Mouse (Mus musculus): Measurements from ENCODE around the gene Nup107. TPM values are rescaled to one million over a fixed set of nuclear protein-coding genes. Genes with fewer than 3 reads are reported as not detected.

Gene Nup107
- 10 to 100 TPM; 48.5 to 73.1 (median 57.4) TPM for polyA plus RNA-seq (2017; shearing (Covaris generic))

DNA sequence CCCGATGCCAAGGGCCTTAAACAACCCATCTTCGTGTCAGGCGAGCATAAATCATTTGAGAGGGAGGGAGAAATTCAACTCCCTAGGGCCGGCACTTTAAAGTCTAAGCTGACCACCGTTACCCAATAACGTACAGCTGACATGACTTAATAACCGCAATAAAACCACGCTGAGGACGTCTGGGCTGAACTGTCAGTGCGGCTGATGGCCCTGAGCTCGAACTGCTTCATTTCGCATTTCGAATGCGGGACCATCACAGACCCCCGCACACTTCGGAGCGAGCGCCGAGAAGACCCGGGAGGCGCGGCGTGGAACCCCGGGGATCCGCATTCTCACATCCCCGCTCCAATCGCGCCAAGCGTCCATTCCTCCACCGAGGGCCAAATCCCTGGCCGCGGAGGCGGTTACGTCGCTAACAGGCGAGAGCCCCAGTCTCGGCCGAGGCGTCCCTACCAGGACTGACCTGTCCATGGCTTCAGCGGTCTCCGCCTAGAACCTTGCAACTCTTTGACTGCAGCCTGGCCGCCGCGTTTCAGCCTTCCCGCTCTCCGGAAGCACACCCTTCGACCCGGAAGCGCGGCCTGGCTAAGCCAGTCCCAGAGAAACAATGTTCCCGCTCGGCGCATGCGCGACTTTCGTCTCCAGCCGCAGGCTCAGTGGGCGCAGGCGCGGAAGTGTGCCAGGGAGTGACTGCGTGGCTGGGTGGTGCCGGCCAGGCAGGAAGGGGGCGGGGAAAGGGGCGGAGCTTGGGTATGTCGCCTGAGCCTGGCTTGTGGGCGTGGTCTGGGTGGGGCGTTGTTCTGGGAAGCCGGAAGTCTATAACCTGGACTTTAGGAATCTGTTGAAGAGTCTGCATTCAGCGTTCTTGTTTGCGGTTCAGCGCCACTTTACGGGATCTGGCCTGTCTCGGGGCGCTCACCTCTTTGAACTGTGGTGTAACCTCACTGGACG is at the start of gene Nup107:
Gene Nup107, minus strand, starts transcription at position 565 of the 951 bp plus-strand sequence.
- peak; percentile 96 for ATAC-seq

DNA sequence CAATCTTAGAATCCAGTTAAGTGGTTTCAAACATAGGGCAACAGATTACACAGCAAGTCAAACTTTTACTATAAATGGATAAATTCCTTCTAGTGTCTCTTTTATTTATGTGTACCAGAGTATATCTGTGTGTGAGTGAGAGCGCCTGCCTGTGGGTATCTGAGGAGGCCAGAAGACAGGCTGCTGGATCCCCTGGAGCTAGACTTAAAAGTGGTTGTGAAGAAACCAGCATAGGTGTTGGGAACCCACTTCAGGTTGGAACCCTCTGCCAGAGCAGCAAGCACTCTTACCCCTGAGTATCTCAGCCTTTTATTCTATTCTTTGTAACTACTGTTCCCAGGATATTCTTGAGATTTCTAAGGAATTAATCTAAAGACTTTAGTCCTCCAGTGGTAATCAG is 49.3 kb upstream of the Nup107 start:
- ATAC-seq: no peak

DNA sequence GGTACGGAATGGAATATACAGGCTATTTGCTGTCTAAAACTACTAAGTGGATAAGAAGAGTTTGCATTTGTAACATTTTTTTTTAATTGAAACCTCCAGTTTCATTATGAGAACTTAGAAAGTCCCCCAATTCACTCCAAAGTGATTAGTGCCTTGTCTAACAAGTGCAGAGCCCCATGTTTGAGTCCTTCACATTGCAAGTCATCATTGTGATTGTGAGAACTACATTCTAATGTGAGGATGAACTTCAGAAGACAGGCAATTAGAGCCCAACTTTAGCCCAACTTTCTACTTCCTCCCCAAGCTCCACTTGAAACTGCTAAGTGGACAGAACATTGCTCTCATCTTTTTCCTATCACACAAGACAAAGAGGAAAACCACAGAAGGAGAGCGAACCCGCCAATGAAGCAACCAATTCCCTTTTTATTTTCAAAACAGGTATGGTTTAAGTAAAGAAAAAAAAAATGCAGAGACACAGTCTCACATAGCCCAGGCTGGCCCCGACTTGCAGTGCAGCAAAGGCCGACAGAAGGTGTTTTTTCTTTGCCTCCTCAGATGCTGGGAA is 48.0 kb upstream of the Nup107 start:
- ATAC-seq: no peak

DNA sequence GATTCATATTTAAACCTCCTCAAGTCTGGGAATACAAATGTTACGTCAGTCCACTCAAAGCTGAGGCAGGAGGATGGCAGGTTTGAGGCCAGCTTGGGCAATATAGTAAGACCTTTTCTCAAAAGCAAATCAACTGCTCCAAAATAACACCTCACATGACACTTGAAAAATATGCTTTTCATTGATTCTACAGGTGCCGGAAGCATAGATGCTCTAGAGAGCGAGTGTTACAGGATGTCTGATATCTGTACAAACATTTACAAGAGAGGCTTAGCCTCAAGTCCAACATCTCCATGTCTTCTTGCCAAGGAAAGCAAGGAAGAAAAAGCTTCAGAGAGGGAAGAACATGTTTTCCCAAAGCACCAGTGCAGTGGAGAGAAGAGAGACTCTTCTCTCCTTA is 47.2 kb upstream of the Nup107 start:
- peak; percentile 19 for ATAC-seq

DNA sequence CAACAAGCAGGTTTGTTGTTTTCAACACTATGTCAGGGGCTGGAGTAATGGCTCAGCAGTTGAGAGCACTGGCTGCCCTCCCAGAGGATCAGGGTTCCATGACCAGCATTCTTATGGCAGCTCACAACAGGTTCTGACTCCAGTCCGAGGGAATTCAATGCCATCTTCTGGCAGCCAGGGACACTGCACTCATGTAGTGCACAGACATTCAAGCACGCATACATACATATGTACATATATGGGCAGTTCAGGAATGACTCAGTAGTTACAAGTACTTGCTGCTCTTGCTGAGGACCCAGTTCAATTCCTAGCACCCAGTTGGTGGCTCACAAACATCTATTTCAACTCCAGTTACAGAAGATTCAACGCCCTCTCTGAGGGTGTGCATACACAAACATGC is 46.4 kb upstream of the Nup107 start:
- ATAC-seq: no peak

DNA sequence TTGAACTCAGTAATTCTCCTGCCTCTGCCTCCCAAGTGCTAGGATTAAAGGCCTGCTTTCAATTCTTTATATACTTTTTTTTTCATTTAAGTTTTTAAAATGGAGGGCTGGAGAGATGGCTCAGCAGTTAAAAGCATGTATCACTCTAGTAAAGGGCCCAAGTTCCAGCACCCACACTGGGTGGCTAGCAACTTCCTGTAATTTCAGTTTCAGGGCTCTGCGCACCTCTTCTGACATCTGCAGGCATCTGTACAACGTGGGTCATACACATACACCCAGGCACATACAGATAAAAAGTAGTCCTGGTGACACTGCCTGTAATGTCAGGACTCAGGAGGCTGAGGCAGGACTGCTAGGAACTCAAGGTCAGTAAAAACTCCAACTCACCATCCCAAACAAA is 43.8 kb upstream of the Nup107 start:
- ATAC-seq: peak; percentile 68

DNA sequence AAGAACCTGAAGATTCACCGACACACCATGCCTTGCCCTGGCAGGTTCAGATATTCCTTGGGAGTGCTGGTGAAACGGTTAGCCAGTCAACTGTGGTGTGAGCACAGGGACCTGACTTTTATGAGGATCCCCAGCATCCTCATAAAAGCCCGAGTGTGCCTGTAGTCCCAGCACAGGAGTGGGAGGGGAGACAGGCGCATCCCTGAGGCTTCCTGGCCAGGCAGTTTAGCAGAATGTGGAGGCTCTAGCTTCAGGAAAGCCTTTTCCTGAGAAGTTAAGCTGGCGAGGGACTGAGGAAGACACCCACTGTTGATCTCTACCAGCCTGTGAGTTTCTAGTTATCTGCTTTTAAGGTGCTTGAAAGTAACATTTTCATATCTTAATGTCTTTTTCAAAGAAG is 42.9 kb upstream of the Nup107 start:
- ATAC-seq: no peak

DNA sequence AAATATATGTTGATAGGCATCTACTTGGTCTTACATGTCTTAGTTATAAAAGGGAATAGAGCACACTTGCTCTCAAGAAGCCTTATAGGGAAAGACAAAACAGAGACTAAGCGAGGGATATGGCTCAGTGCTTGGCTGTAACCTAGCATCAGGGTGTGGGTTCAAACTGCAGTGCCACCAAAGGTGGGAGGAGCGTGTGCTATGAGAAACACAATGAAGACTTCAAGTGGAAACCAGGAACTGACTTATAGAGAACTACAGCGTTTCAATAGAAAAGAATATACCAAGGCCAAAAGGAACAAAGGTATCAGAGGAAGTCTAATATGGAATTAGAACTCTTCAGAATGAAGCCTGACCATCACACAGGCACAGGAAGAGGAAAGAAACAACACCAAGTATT is 38.3 kb upstream of the Nup107 start:
- ATAC-seq: peak; percentile 7

DNA sequence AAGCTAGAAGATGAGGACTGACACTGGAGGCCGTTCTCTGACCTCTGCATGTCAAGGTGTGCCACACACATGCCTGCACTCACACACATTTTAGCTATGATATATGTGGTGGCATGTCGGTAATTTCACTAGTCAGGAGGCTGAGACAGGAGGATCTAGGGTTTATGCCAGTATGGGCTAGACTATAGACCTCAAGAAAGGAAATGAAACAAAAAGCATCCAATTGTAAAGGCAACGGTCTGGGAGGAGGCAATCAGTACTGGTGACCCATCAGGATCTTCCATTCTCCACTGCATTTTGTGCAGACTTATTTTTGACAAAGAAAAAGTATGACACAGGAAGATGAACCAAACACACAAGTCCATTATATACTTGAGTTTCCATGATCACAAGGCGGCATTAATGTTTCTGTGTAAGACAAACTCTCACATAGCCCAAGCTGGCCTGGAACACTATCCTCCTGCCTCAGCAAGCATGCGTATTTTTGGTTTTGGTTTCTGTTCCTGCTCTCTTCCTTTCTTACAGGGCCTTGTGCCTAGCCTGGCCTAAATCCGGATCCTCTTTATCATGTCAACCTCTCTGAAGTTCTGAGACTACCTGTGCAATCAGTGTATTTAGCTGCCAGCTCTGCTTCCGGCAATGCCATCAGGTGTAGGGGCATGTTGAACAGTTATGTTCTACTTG is 37.1 kb upstream of the Nup107 start:
- peak; percentile 77 for ATAC-seq

DNA sequence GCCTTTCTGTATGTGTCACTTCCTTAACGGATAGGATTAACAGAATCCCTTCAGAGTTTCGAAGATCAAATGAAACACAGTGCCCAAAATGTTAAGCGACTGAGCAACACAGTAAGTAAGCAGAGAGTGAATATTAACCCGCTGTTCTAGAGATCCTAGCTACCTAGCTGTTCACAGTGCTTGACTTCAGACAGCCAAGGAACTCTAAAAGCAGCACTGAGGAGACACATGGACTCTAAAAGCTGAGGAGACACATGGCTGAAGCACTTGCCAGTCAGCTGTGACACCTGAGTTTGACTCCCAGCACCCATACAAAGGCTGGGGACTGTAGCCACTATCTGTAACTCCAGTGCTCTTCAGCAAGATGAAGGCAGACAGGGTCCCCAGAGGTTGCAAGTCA is 36.5 kb upstream of the Nup107 start:
- no peak for ATAC-seq

DNA sequence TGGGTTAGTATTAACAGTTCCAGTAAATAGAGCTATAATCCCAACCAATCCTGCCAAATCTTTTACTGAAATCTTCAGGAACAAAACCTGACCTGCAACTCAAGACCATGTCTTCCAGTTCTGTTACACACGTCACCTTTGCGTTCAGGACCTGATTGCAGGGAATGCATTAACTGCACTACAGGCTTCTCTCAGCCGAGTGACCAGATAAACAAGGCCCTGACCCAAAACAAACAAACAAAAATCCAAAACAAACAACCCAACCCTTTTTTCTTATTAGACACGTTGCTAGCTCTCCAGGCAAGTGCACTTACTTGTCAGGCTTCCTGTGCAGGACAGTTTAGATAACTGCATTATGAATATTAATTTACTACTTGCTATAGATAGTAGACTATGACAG is 36.0 kb upstream of the Nup107 start:
- no peak for ATAC-seq

DNA sequence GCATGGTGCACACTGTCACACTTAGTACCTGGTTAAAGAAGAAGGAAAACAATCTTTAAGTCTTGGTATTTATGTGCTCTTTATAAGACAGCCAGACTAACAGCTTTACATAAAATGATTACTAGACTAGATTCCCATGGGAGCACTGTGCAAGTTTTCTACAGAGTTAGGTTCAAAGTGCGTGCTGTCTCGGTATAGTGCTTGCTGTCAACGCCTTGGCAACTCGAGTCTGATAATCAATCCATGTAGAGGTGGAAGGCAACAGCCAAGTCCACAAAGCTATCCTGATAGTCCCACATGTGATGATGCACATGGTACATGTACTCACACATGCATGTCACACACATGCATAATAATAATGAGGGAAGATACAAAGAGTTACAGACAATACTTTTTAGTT is 32.1 kb upstream of the Nup107 start:
- ATAC-seq: no peak

DNA sequence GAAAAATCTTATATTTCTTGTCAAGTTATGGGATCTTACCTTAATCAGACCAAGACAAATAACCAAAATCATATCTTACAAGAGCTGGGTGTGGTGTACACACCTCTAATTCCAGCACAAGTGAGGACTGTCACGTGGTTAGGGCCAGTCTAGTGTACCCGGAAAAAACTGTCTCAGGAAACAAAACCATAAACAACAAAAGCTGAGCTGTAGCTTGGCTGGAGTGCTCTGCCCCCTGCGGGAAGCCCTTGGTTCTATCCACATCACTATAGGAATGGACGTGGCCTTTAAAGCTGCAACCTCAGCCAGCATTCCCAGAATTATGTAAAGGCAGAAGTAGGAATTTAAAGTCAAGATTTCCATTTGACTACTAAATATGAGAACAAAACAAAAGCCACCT is 31.6 kb upstream of the Nup107 start:
- ATAC-seq: no peak

DNA sequence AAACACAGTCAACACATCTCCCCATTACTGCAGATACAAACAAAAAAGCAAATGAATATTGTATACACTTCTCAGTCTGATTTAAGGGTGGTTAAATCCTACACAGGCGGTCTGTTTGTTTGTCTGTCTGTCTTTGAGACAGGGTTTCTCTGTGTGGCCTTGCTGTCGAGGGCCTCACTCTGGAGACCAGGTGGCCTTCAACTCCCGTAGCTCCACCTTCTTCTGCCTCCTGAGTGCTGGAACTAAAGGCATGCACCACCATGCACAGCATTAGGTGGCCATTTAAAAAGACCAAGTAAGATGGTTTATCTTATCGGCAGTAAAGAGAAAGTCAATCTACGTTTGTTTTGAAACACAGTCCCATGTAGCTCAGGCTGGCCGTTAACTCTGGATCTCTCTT is 30.8 kb upstream of the Nup107 start:
- no peak for ATAC-seq

DNA sequence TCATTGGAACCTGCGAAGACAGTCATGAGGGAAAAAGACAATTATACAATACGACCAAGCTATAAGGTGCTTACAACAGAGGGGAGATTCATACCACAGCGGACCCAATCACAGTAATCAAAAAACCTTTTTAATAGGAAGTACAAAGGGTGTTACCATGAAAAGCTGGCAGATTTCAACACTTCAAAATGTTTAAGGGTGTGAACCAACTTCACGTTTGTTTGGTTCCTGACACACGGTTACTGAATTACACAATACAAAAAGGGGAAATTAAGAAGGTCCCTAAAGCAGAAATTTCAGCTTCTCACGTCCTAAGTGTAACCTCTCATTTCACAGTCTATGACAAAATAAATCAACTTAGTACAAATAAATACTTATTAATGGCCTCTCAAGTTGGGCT is 26.1 kb upstream of the Nup107 start:
- ATAC-seq: no peak

DNA sequence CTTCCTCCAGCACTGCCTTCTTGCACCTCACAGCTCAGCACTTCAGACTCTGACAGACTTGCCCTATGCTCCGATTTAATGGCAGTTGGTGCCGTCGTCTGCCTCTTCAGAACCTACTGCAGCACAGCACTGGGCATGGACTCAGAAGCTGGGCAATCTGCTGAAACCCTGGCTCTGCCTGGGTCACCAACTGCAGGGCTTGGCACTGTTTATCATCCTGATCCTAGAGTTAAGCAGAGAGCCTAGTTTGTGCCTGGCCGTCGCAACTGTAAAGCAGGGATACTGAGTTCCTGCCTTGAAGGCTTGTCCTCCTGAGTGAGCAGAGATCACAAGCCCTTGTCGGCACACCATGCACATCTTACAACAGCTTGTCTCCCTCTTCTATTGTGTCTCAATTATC is 24.2 kb upstream of the Nup107 start:
- no peak for ATAC-seq

DNA sequence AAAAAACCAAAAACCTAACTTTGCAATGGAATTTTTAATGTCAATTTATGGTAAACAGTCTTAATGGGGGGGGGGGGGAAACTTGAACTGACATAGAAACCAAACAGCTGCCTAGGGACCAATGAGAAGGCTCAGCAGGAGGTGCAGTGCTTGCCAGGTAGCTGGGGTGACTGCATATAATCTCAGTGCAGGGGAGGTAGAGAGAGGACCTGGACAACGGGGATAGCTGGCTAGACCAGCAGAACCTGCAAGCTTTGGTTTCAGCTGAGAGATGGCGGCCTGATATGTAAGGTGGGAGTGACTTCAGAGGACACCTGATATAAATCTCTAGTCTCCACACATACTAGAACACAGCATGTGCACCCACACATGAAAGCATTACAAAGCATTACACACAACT is 20.0 kb upstream of the Nup107 start:
- ATAC-seq: no peak

DNA sequence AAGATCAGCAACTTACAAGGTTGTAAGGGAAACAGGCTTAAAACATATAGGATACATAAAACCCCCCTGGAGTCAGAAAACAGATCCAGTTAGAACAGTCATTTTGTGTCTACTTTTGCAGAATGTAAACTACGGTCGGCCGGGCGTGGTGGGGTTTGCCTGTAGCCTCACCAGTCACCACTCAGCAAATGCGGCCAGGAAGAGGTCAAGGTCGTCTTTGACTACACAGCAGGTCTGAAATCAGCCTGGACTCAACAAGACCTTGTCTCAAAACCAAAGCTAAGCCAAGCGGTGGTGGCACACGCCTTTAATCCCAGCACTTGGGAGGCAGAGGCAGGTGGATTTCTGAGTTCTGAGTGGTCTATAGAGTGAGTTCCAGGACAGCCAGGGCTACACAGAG is 19.1 kb upstream of the Nup107 start:
- no peak for ATAC-seq

DNA sequence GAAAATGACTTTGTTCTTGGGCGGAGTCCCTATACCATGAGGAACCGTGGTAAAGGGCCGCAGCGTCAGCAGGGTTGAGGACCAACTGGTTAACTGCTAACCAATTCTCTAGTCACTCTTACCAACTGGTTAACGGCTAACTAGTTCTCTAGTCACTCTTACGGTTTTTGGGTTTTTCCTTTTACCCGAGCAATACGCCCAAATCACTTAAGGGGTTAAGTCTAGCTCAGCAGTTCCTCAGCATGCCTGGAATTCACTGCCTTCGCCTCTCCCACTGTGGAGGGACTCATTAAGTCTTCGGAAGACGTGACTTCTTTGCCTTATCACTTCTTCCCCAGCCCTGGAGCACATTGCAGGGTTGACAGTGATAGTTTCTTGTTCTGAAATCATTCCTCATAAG is 18.0 kb upstream of the Nup107 start:
- ATAC-seq: no peak

DNA sequence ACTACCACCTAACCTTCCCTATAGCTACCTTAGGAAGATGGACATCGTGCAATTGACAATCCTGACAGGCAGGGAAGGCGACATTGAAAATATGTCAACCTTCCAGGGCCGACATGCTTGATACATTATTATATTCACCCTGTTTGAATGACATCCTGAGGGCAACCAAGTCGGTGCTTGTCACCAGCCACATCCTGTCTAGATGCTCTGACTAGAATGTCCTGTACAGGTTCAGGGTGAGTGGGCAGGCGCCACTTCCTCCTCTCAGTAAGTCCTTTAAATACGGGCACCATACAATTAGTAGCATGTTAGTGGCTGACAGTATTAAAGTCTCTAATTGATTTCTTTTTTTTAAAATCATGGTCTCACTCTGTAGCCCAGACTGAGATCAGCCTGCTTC is 15.6 kb upstream of the Nup107 start:
- ATAC-seq: peak; percentile 93

DNA sequence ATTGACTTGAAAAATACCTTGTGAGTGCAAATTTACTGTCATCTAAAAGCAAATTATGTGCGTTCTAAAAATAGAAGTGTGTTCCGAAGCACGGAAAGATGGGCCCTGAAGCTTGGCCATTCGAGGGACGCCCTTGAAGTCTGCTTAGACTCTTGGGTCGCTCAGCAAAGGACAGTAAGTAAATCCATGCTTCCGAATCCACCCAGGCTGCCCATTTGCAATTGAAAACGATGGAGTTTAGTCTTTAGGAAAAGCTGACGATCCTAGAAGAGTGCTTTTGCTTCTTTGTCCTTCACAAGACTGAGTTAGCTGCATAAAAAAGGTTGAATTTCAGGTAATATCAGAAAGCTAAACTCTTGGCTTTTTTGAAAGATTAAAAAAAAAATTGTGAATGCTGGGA is 13.4 kb upstream of the Nup107 start:
- ATAC-seq: no peak

DNA sequence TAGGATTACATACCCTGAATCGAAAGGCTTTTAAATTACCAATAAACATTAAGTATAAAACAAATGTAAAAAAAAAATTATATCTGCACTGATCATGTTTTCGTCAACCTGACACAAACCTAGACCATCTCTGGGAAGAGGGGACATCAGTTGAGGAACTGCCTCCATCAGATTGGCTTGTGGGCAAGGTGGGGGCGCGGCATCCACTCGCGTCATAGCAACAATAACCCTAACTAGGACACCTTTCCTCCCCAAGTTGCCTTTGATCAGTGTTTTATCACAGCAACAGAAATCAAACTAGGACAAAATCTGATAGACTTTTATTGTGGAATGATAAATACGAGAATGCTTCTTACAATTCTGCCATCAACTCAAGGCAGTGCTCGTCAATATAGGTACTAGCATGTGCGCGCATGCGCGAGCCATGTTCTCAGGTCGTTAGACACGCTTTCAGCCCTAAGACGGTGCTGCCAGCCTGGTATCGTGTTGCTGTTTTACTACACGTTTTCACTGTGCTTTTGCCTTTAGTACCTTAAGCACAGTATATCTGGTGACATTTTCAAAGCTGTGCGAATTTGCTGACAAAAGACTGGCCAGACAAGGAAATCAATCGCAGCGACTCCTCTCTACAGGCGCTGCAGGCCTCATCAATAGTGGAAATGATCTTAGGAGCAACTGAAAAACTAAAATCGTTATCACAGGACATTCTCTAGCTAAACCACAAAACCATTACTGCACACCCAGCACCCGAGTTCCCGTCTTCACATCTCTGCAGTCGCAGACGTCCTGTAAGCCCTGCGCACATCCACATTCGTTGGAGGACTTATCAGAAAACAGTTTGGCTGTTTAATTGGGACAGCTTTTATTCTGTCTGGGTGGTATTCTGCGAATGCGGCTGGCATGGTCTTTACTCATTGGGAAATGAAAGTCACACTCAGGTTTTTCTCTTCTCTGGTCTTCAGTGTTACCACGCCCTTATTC is 11.7 kb upstream of the Nup107 start:
- ATAC-seq: peak; percentile 44

DNA sequence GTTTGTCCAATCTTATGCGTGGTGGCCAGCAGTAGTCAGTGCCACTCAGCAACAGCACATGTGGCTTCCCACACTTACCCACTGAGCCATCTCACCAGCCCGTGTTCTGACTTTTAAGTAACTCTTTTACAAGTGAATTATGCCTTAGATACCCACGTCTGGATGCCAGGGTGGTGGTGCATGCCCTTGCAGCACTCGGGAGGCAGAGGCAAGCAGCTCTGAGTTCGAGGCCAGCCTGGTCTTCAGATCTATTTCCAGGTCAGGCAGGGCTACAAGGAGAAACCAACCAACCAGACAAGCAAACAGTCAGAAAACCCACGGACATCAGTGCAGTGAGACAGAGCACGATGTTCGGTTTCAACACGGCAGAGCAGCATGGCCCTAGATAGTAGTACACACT is 9.4 kb upstream of the Nup107 start:
- no peak for ATAC-seq

All from inflammation-experienced regulatory T-cells, adult 6 months (primary cell).